Mouse (Mus musculus) forebrain, embryonic 14.5 days (tissue): ENCODE measurements at regions not wholly inside any gene's neighbourhood (a gene's known extent, or its start where the extent isn't known, plus 50 kb on each side); places are given as distances from the start of the nearest gene placed in this dataset.

Experiments
- ATAC-seq: fragments of 200-750 bp; cut with Nextera tagmentation; 2 replicates; pipeline ENCODE4 v1.8.0; 2017; ENCODE audit warnings: mild to moderate bottlenecking, moderate library complexity
- DNase-seq: peaks from one replicate; pipeline ENCODE4 v3.0.0-alpha.2; 2015; ENCODE audit warnings: low spot score
- H3K27ac ChIP-seq: fragments of 300-500 bp; sonication (generic); 2 replicates; pipeline ENCODE4 v1.5.1; 2014; ENCODE audit warnings: low read depth, mild to moderate bottlenecking, control low read depth, low read length, moderate library complexity
- H3K27me3 ChIP-seq: fragments of 300-500 bp; sonication (generic); replicated peaks from 2 replicates; pipeline ENCODE4 v1.6.1; 2014; ENCODE audit warnings: low read length, control low read depth, mixed read lengths; ENCODE audit not compliant: control insufficient read depth, insufficient read depth
- H3K36me3 ChIP-seq: fragments of 300-500 bp; sonication (generic); 2 replicates; pipeline ENCODE4 v1.6.1; 2014; ENCODE audit warnings: low read length, control low read depth; ENCODE audit not compliant: control insufficient read depth, insufficient read depth
- H3K4me1 ChIP-seq: fragments of 300-500 bp; sonication (generic); 2 replicates; pipeline ENCODE4 v1.6.1; 2014; ENCODE audit warnings: antibody characterized with exemption, low read length, control low read depth; ENCODE audit not compliant: control insufficient read depth, insufficient read depth
- H3K4me2 ChIP-seq: fragments of 300-500 bp; sonication (generic); 2 replicates; pipeline ENCODE4 v1.6.1; 2014; ENCODE audit warnings: mild to moderate bottlenecking, control low read depth, low read length
- H3K4me3 ChIP-seq: fragments of 300-500 bp; sonication (generic); 2 replicates; pipeline ENCODE4 v1.5.1; 2014; ENCODE audit warnings: low read depth, low read length, control low read depth
- H3K9ac ChIP-seq: fragments of 300-500 bp; sonication (generic); 2 replicates; pipeline ENCODE4 v1.6.1; 2014; ENCODE audit warnings: mild to moderate bottlenecking, low read length, control low read depth, moderate library complexity
- H3K9me3 ChIP-seq: fragments of 300-500 bp; sonication (generic); replicated peaks from 2 replicates; pipeline ENCODE4 v1.6.1; 2016; ENCODE audit warnings: low read length, control low read depth, mixed read lengths; ENCODE audit not compliant: control insufficient read depth
- WGBS: fragments of 180-500 bp; shearing (Covaris S2); extraction: QIAGEN DNeasy Blood & Tissue Kit; methylation state at CpG from one replicate; pipeline ENCODE4 v1.1.7; 2014; 5-methylcytosine and 5-hydroxymethylcytosine counted together

DNA sequence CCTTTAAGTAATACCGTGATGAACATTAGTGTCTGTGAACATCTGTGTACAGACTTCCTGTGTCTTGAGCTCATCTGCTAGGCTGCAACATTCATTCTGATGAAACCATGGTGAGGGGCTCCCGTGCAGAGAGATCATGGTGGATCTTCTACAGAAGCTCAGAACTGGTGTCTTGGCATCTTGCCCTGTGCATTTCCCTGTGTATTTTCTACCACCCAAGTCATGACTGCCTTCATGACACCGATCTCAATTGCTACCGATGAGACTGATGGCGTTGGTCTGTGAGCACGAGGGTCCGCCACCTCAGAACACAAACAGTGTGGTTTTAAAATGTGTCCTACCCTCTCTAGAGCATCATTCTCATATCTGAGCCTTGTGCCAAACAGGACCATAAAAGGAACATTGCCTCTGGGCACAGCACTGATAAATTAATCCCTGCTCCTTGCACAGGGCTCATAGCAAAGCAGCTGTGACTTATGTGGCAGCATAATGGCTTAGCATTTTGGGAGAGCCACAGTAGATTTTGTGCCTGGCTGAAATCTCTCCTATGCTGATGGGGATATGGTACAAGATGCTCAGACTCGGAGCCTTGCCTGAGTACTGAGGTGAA, 132.8 kb upstream of the Slc35f3 start:
- DNase-seq (no peak), ATAC-seq (no peak)
- WGBS = 88% methylated on average over 8 of the region's 8 CpGs
- Histone ChIP-seq H3K9me3 (no peaks in the 10 kb centered on the region; the same call in 1 of the 2 replicates), H3K9ac (no peak overlapping the region), H3K27ac (no peak overlapping the region), H3K4me2 (no peak overlapping the region), H3K4me3 (no peak overlapping the region), H3K27me3 (no peaks in the 10 kb centered on the region), H3K36me3 (no peaks in the 10 kb centered on the region), H3K4me1 (0 out of 2 replicates have a peak, but pooled peaks cover 6% of the 10 kb centered on the region)

DNA sequence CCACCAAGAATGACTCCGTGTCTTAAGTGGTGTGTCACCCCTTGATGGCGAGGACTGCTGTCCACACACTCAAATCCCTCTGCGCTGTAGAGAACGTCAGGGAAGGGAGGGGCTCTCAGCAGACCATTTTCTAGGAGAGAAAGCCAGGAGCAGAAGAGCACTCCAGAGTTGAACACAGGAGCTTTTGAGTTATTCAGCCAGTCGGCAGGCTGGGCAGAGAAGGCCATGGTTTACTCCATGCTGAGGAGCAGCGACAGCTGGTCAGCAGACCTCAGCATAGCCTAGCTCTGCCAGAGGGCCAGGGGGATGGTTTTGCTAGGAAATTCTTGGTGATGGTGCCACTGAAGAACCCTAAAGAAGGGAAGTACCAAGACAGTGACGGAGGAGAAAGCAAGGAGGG, 132.0 kb upstream of the Slc35f3 start:
- no peak for DNase-seq
- H3K36me3 ChIP-seq = no peaks in the 10 kb centered on the region
- H3K9me3 ChIP-seq = no peaks in the 10 kb centered on the region; the same call in 1 of the 2 replicates

DNA sequence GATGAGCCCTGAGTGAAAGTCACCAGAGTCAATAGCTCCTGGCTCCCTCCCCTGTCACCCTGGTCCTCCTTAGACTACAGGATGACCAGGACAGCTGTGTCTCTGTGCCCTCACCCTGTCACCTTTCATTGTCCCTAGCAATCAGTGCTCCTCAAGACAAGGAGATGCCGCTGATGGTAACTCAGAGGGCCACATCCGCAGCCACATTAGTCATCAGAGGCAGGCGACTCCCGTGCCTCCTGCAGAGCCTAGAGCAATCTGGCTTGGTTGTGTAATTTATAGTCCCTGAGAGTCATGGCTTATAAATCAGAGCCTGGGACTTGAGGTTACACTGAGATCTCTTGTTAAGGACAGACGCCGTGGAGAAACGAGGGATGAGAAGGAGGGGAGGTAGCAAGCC, 123.9 kb upstream of the Slc35f3 start:
- Histone ChIP-seq H3K4me1 (no peaks in the 10 kb centered on the region), H3K27ac (no peak overlapping the region), H3K9me3 (no peaks in the 10 kb centered on the region), H3K9ac (no peak overlapping the region), H3K4me2 (no peak overlapping the region), H3K27me3 (no peaks in the 10 kb centered on the region), H3K4me3 (no peak overlapping the region), H3K36me3 (no peaks in the 10 kb centered on the region)
- 90% methylated on average over 7 of the region's 7 CpGs for WGBS
- ATAC-seq = no peak
- no peak for DNase-seq

More for the DNA sequence above, 132.0 kb upstream of the Slc35f3 start:
- no peak overlapping the region for H3K9ac ChIP-seq
- ATAC-seq = no peak
- no peak overlapping the region for H3K4me2 ChIP-seq
- H3K4me1 ChIP-seq = 0 out of 2 replicates have a peak, but pooled peaks cover 6% of the 10 kb centered on the region
- no peak overlapping the region for H3K4me3 ChIP-seq
- H3K27me3 ChIP-seq = no peaks in the 10 kb centered on the region
- WGBS = 84% methylated on average over 7 of the region's 7 CpGs
- no peak overlapping the region for H3K27ac ChIP-seq

DNA sequence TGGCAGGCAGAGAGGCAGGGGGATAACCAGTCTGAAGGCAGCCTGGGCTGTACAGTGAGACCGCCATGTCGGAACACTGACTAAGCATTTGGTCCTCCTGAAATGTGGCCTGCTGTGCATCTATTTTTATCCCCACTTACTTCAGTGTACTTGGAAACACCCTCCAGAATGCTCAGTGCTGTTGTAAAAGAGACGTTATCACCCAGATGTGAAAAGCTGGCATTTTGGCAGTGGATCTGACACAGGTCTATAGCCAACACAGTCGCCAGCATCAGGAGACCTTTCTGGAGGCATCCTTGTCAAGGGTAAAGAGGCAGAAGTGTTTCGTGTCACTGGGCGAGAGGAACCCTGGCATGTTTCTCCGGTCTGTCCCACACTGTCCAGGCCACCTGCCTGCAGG, 122.1 kb upstream of the Slc35f3 start:
- H3K9me3 ChIP-seq = no peaks in the 10 kb centered on the region
- no peak for DNase-seq
- no peaks in the 10 kb centered on the region for H3K4me1 ChIP-seq
- ATAC-seq = no peak
- H3K4me2 ChIP-seq = no peak overlapping the region
- no peak overlapping the region for H3K9ac ChIP-seq
- no peak overlapping the region for H3K27ac ChIP-seq
- H3K27me3 ChIP-seq = no peaks in the 10 kb centered on the region
- 89% methylated on average over 7 of the region's 7 CpGs for WGBS
- no peaks in the 10 kb centered on the region for H3K36me3 ChIP-seq
- no peak overlapping the region for H3K4me3 ChIP-seq

DNA sequence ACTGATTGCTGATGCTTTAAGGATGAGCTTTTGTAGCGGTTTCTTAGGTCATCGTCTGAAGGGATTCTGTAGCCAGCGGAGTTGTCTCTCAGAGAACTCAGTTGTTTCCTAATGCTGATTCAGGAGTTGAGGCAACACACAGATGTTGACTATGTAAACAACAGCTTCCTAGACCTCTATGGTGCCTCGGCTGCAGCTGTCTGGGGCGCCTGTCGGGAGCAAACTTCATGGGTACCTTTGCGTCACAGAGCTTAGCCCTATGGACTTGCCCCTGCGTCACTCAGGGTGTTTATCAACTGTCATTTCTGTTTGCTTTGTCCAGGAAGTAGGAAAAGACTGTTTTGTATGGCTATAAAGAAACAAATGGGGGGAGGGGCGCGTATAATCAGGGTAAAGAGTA, 120.5 kb upstream of the Slc35f3 start:
- H3K36me3 ChIP-seq = no peaks in the 10 kb centered on the region
- H3K27ac ChIP-seq = no peak overlapping the region
- no peaks in the 10 kb centered on the region for H3K27me3 ChIP-seq
- H3K9me3 ChIP-seq = no peaks in the 10 kb centered on the region
- no peak overlapping the region for H3K4me3 ChIP-seq
- no peak for DNase-seq
- no peaks in the 10 kb centered on the region for H3K4me1 ChIP-seq
- H3K4me2 ChIP-seq = no peak overlapping the region
- WGBS = 91% methylated on average over 10 of the region's 10 CpGs
- H3K9ac ChIP-seq = no peak overlapping the region
- no peak for ATAC-seq

DNA sequence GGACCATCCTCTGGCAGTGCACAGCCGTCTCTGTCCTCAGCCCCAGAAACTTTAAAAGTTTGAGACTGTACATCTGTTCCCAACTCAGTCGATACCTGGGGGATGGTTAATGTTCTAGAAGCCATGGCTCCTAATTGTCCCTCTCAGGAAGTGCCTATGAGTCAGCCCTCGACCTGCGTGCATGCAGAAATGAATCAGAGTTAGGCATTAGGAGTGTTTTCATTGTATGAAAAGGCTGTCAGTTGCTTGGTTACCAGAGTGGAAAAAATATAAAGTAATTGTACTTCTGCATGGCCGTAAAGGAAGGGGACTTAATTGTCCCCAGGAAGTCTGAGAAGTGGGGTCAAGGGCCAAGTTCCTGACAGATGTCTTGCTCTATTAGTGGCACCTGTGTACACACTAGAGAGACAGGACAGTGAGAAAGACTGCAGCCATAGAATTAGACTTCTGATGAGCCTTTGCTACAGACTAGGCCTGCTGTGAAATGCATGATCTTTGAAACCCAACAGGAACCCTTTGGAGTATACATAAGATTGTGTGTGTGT, 109.5 kb upstream of the Slc35f3 start:
- no peaks in the 10 kb centered on the region for H3K9me3 ChIP-seq
- H3K36me3 ChIP-seq = no peaks in the 10 kb centered on the region
- no peak overlapping the region for H3K27ac ChIP-seq
- H3K9ac ChIP-seq = no peak overlapping the region
- WGBS = 53% methylated on average over 5 of the region's 5 CpGs
- H3K4me2 ChIP-seq = no peak overlapping the region
- H3K4me1 ChIP-seq = no peaks in the 10 kb centered on the region
- ATAC-seq (no peak), DNase-seq (peak; percentile 32)
- no peak overlapping the region for H3K4me3 ChIP-seq
- H3K27me3 ChIP-seq = no peaks in the 10 kb centered on the region

DNA sequence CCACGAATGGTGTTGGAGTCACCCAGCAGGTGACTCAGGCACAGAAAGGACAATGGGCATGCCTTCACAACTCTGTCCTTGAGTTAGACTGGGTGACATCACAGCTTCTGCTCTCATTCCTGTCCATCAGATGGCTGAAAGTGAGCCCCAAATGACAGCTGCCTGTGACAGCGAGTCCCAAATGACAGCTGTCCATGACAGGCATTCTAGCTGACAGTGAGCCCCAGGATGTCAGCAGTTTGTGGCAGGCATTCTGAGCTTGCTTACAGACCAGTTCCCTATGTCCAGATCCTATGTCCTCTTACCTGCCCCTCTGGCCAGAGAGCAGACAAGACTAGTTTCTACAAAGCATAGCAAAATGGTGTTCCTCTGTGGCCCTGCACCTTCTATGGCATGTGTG, 102.7 kb upstream of the Slc35f3 start:
- Histone ChIP-seq H3K36me3 (no peaks in the 10 kb centered on the region), H3K4me2 (no peak overlapping the region), H3K27me3 (no peaks in the 10 kb centered on the region), H3K27ac (no peak overlapping the region), H3K9ac (no peak overlapping the region), H3K4me1 (no peaks in the 10 kb centered on the region), H3K4me3 (no peak overlapping the region), H3K9me3 (no peaks in the 10 kb centered on the region)
- ATAC-seq (no peak), DNase-seq (no peak)
- WGBS = 77% methylated on average over 2 of the region's 2 CpGs

DNA sequence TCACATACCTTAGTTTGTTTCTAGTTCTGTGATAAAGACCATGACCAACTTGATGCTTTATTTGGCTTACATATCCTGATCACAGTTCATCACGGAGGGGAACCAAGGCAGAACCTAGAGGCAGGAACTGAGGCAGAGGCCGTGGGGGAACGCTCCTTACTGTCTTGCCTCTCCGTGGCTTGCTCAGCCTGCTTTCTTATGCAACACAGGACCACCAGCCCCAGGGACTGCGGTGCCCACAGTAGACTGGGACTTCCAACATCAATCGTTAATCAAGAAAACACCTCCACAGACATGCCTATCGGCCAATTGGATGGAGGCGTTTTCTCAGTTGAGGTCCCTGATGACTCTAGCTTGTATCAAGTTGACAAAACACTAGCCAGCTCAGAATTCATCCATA, 87.8 kb upstream of the Slc35f3 start:
- Histone ChIP-seq H3K27me3 (no peaks in the 10 kb centered on the region), H3K9me3 (no peaks in the 10 kb centered on the region), H3K9ac (no peak overlapping the region), H3K4me1 (no peaks in the 10 kb centered on the region), H3K27ac (no peak overlapping the region), H3K4me2 (no peak overlapping the region), H3K4me3 (no peak overlapping the region), H3K36me3 (no peaks in the 10 kb centered on the region)
- ATAC-seq (no peak), DNase-seq (no peak)
- 89% methylated on average over 8 of the region's 8 CpGs for WGBS

DNA sequence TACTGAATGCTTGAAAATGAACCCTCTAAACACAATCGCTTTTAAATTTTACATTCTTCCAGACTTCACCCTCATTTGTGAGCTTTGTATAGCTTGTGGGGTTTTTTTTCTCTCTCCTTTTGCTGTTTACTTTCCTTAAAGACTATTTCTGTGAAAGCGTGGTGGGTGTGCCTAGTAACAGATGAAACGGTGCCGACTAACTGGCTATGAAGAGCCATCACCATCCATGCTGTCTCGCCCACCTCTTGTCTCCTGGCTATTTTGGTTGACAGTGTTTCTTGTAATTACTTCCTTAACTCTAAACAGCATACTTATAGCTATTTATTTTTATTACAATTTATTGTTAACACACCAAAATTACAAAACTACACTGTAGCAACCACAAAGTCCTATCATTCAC, 85.6 kb upstream of the Slc35f3 start:
- H3K4me1 ChIP-seq = no peaks in the 10 kb centered on the region
- no peak overlapping the region for H3K4me3 ChIP-seq
- ATAC-seq = no peak

More for the DNA sequence above, 85.6 kb upstream of the Slc35f3 start:
- H3K27me3 ChIP-seq = no peaks in the 10 kb centered on the region
- no peaks in the 10 kb centered on the region for H3K9me3 ChIP-seq
- no peak overlapping the region for H3K4me2 ChIP-seq
- H3K27ac ChIP-seq = no peak overlapping the region
- DNase-seq = no peak
- no peaks in the 10 kb centered on the region for H3K36me3 ChIP-seq
- 87% methylated on average over 5 of the region's 5 CpGs for WGBS
- H3K9ac ChIP-seq = no peak overlapping the region
